Mouse (Mus musculus) limb, embryonic 12.5 days (tissue): ENCODE results near the gene Gja3. TPM values are rescaled to one million over a fixed set of nuclear protein-coding genes. Genes with fewer than 3 reads are reported as not detected.

Experiments
- ATAC-seq: fragments of 200-750 bp; cut with Nextera tagmentation; 2 replicates; pipeline ENCODE4 v1.8.0; 2017; ENCODE audit warnings: low read depth, moderate TSS enrichment; ENCODE audit not compliant: insufficient number of reproducible peaks, insufficient read depth, low FRiP score, low TSS enrichment
- H3K27ac ChIP-seq: fragments of 300-500 bp; sonication (generic); 2 replicates; pipeline ENCODE4 v1.5.1; 2016; ENCODE audit warnings: mild to moderate bottlenecking, moderate library complexity
- H3K27me3 ChIP-seq: fragments of 300-500 bp; sonication (generic); 2 replicates; pipeline ENCODE4 v1.6.1; 2016; ENCODE audit warnings: mild to moderate bottlenecking, moderate library complexity
- H3K36me3 ChIP-seq: fragments of 300-500 bp; sonication (generic); 2 replicates; pipeline ENCODE4 v1.6.1; 2016; ENCODE audit warnings: mild to moderate bottlenecking, moderate library complexity
- H3K4me1 ChIP-seq: fragments of 300-500 bp; sonication (generic); replicated peaks from 2 replicates; pipeline ENCODE4 v1.6.1; 2016
- H3K4me2 ChIP-seq: fragments of 300-500 bp; sonication (generic); 2 replicates; pipeline ENCODE4 v1.6.1; 2016; ENCODE audit warnings: mild to moderate bottlenecking, moderate library complexity
- H3K4me3 ChIP-seq: fragments of 300-500 bp; sonication (generic); replicated peaks from 2 replicates; pipeline ENCODE4 v1.5.1; 2016; ENCODE audit warnings: mild to moderate bottlenecking
- H3K9ac ChIP-seq: fragments of 300-500 bp; sonication (generic); replicated peaks from 2 replicates; pipeline ENCODE4 v1.6.1; 2016; ENCODE audit warnings: mild to moderate bottlenecking, moderate library complexity
- H3K9me3 ChIP-seq: fragments of 300-500 bp; sonication (generic); 2 replicates; pipeline ENCODE4 v1.6.1; 2016; ENCODE audit warnings: mild to moderate bottlenecking, moderate library complexity
- WGBS: fragments of 180-500 bp; shearing (Covaris S2); methylation state at CpG from one replicate; pipeline ENCODE4 v1.1.7; 2016; 5-methylcytosine and 5-hydroxymethylcytosine counted together
- polyA plus RNA-seq: library from polyadenylated mRNA; unstranded; fragments of >200 nt; fragmentation: Nextera tagmentation; extraction: Ambion mirVana; gene quantifications from 2 replicates; pipeline ENCODE4 v1.2.1, GENCODE M21; 2016

Gja3 gene
- polyA plus RNA-seq = 19.5 and 20.5 TPM in 2 replicates

- WGBS = under 1% methylated on average over 79 of the region's 79 CpGs
- Histone ChIP-seq H3K4me3 (peak within 1 kb of the TSS; percentile 67), H3K36me3 (no peaks in the 10 kb centered on the region), H3K27me3 (peaks cover 40% of the 10 kb centered on the region), H3K9me3 (no peaks in the 10 kb centered on the region), H3K4me1 (peaks cover 15% of the 10 kb centered on the region), H3K9ac (peak within 1 kb of the TSS; percentile 55), H3K4me2 (peak within 1 kb of the TSS; percentile 95), H3K27ac (no peak within 1 kb of the TSS)
- ATAC-seq = peak; percentile 61
These were observed at the start of gene Gja3 for GRCm38 (mm10) chr14:57057563-57058321. Gene Gja3 (minus strand): TSS chr14:57058100.

GRCm38 (mm10) chr14:57107091-57107490, 49.2 kb upstream of the Gja3 start:
- Histone ChIP-seq H3K4me2 (no peak overlapping the region), H3K9me3 (no peaks in the 10 kb centered on the region), H3K27me3 (peaks cover 69% of the 10 kb centered on the region), H3K4me1 (peaks cover 27% of the 10 kb centered on the region), H3K9ac (no peak overlapping the region), H3K36me3 (no peaks in the 10 kb centered on the region), H3K4me3 (no peak overlapping the region), H3K27ac (no peak overlapping the region)
- no peak for ATAC-seq
- 70% methylated on average over 8 of the region's 8 CpGs for WGBS

- no peak overlapping the region for H3K4me2 ChIP-seq
- no peaks in the 10 kb centered on the region for H3K9me3 ChIP-seq
- no peaks in the 10 kb centered on the region for H3K36me3 ChIP-seq
- no peak overlapping the region for H3K27ac ChIP-seq
- ATAC-seq = no peak
- 0 out of 2 replicates have a peak overlapping the region, but pooled peaks have one; percentile 0 for H3K4me3 ChIP-seq
- peaks cover 23% of the 10 kb centered on the region for H3K4me1 ChIP-seq
- peaks cover 75% of the 10 kb centered on the region for H3K27me3 ChIP-seq
- H3K9ac ChIP-seq = no peak overlapping the region
- WGBS = 41% methylated on average over 11 of the region's 11 CpGs
These were observed 47.8 kb upstream of the Gja3 start for GRCm38 (mm10) chr14:57105721-57106120.

- H3K9ac ChIP-seq = no peak overlapping the region
- no peaks in the 10 kb centered on the region for H3K36me3 ChIP-seq
- H3K4me3 ChIP-seq = peak overlapping the region; percentile 57
- H3K27ac ChIP-seq = no peak overlapping the region
- H3K4me2 ChIP-seq = peak overlapping the region; percentile 100
- H3K27me3 ChIP-seq = peaks cover 76% of the 10 kb centered on the region
- no peak for ATAC-seq
- 11% methylated on average over 14 of the region's 14 CpGs for WGBS
- no peaks in the 10 kb centered on the region for H3K9me3 ChIP-seq
- peaks cover 24% of the 10 kb centered on the region for H3K4me1 ChIP-seq
These were observed 47.2 kb upstream of the Gja3 start for GRCm38 (mm10) chr14:57105111-57105510.

GRCm38 (mm10) chr14:57104106-57105023, 46.5 kb upstream of the Gja3 start, which contains the start of gene Gjb2:
Gene Gjb2 (minus strand): TSS chr14:57104702.
- peak; percentile 76 for ATAC-seq
- peaks cover 70% of the 10 kb centered on the region for H3K27me3 ChIP-seq

GRCm38 (mm10) chr14:57103711-57104105, 45.8 kb upstream of the Gja3 start:
- ATAC-seq = no peak
- 2% methylated on average over 22 of the region's 22 CpGs for WGBS
- H3K4me1 ChIP-seq = peaks cover 34% of the 10 kb centered on the region
- H3K27ac ChIP-seq = no peak overlapping the region
- no peaks in the 10 kb centered on the region for H3K9me3 ChIP-seq
- H3K4me3 ChIP-seq = peak overlapping the region; percentile 57
- peaks cover 70% of the 10 kb centered on the region for H3K27me3 ChIP-seq
- peak overlapping the region; percentile 59 for H3K9ac ChIP-seq
- peak overlapping the region; percentile 100 for H3K4me2 ChIP-seq
- no peaks in the 10 kb centered on the region for H3K36me3 ChIP-seq

More at GRCm38 (mm10) chr14:57104106-57105023, 46.5 kb upstream of the Gja3 start, which contains the start of gene Gjb2:
- Histone ChIP-seq H3K36me3 (no peaks in the 10 kb centered on the region), H3K4me2 (peak within 1 kb of the TSS; percentile 100), H3K4me3 (peak within 1 kb of the TSS; percentile 57), H3K9ac (peak within 1 kb of the TSS; percentile 59), H3K27ac (no peak within 1 kb of the TSS), H3K9me3 (no peaks in the 10 kb centered on the region), H3K4me1 (peaks cover 29% of the 10 kb centered on the region)
- WGBS = under 1% methylated on average over 101 of the region's 101 CpGs

- Histone ChIP-seq H3K4me2 (peak overlapping the region; percentile 100), H3K36me3 (no peaks in the 10 kb centered on the region), H3K9me3 (no peaks in the 10 kb centered on the region), H3K27ac (no peak overlapping the region), H3K4me3 (peak overlapping the region; percentile 57), H3K27me3 (peaks cover 70% of the 10 kb centered on the region), H3K4me1 (peaks cover 34% of the 10 kb centered on the region), H3K9ac (no peak overlapping the region)
- WGBS = 54% methylated on average over 6 of the region's 6 CpGs
- ATAC-seq = no peak
These were observed 45.2 kb upstream of the Gja3 start for GRCm38 (mm10) chr14:57103121-57103520.

GRCm38 (mm10) chr14:57101623-57102022, 43.7 kb upstream of the Gja3 start:
- Histone ChIP-seq H3K27ac (no peak overlapping the region), H3K4me1 (peaks cover 34% of the 10 kb centered on the region), H3K9me3 (no peaks in the 10 kb centered on the region), H3K4me2 (no peak overlapping the region; the same call in 1 of the 2 replicates), H3K27me3 (peaks cover 56% of the 10 kb centered on the region), H3K4me3 (peak overlapping the region; percentile 57; the same call in 1 of the 2 replicates), H3K9ac (no peak overlapping the region), H3K36me3 (no peaks in the 10 kb centered on the region)
- no peak for ATAC-seq
- WGBS = 81% methylated on average over 7 of the region's 7 CpGs

- Histone ChIP-seq H3K9me3 (no peaks in the 10 kb centered on the region), H3K4me2 (no peak overlapping the region), H3K4me3 (no peak overlapping the region), H3K27me3 (0 out of 2 replicates have a peak, but pooled peaks cover 4% of the 10 kb centered on the region), H3K27ac (no peak overlapping the region), H3K9ac (no peak overlapping the region), H3K4me1 (peaks cover 14% of the 10 kb centered on the region; the same call in 1 of the 2 replicates), H3K36me3 (no peaks in the 10 kb centered on the region)
- no peak for ATAC-seq
- 81% methylated on average over 4 of the region's 4 CpGs for WGBS
These were observed 38.0 kb upstream of the Gja3 start for GRCm38 (mm10) chr14:57095855-57096254.

- WGBS = 9% methylated on average over 8 of the region's 8 CpGs
- no peaks in the 10 kb centered on the region for H3K9me3 ChIP-seq
These were observed 35.1 kb upstream of the Gja3 start for GRCm38 (mm10) chr14:57093029-57093428.

GRCm38 (mm10) chr14:57090001-57090400, 32.1 kb upstream of the Gja3 start:
- 57% methylated on average over 2 of the region's 2 CpGs for WGBS
- Histone ChIP-seq H3K36me3 (no peaks in the 10 kb centered on the region), H3K27ac (no peak overlapping the region), H3K4me3 (no peak overlapping the region), H3K9me3 (no peaks in the 10 kb centered on the region), H3K4me1 (peaks cover 5% of the 10 kb centered on the region; the same call in 1 of the 2 replicates), H3K4me2 (no peak overlapping the region), H3K27me3 (no peaks in the 10 kb centered on the region), H3K9ac (no peak overlapping the region)
- no peak for ATAC-seq

More at GRCm38 (mm10) chr14:57093029-57093428, 35.1 kb upstream of the Gja3 start:
- no peak overlapping the region for H3K9ac ChIP-seq
- H3K4me1 ChIP-seq = no peaks in the 10 kb centered on the region; the same call in 1 of the 2 replicates
- ATAC-seq = no peak
- H3K4me3 ChIP-seq = no peak overlapping the region
- H3K36me3 ChIP-seq = no peaks in the 10 kb centered on the region
- H3K27me3 ChIP-seq = no peaks in the 10 kb centered on the region
- no peak overlapping the region for H3K27ac ChIP-seq
- no peak overlapping the region for H3K4me2 ChIP-seq
